In genomic region chr9:122199253-122199652, GRCm38 (mm10) we compare ENCODE assay signal across 9 mouse cellular contexts.
DNase-seq lines count a peak whose midpoint lies in the region; ATAC-seq and TF ChIP-seq lines count a peak whose summit lies in the region.
"Had no signal": no experiment of that assay in that cellular context is flagged by ENCODE, and none has a peak within 500 bp of the region (broad histone marks: within the 10 kb centered on the region; RNA-seq: fewer than 3 reads in every experiment).

No protein-coding gene starts in this region.

- DNase-seq in forebrain, postnatal 0 days = peak; percentile 30
- peak; percentile 38 for DNase-seq in Muller cell, postnatal 12 days (ENCODE audit: inconsistent ontology term)
- DNase-seq in cerebellum, adult 9-11 months = peak; percentile 67
- peak; percentile 77 to 87 for DNase-seq in heart, adult 9 months (ENCODE audit: low spot score in 2 of 2)
- DNase-seq in kidney, postnatal 25 days = peak; percentile 76 to 77
- peak; percentile 87 for DNase-seq in lung, postnatal 36 days
- peak; percentile 85 for DNase-seq in thymus, postnatal 4 days

- peaks cover 2% of the 10 kb centered on the region; the same call in 1 of the 2 replicates for H3K4me1 ChIP-seq in forebrain, postnatal 0 days (ENCODE audit: insufficient read depth)
- H3K4me1 ChIP-seq in forebrain, embryonic 15.5 days = no peaks in the 10 kb centered on the region

- H3K4me3 ChIP-seq in forebrain, postnatal 0 days (ENCODE audit: low read depth, low read length) = no peak overlapping the region
- no peak overlapping the region for H3K4me3 ChIP-seq in forebrain, embryonic 15.5 days

- H3K27ac ChIP-seq in forebrain, postnatal 0 days (ENCODE audit: low read depth, low read length) = no peak overlapping the region
- H3K27ac ChIP-seq in forebrain, embryonic 15.5 days (replicated peaks) = no peak overlapping the region

- ATAC-seq in forebrain, postnatal 0 days = no peak
- ATAC-seq in forebrain, embryonic 15.5 days (replicated peaks) = no peak

- 50% methylated on average over 6 of the region's 6 CpGs for WGBS in forebrain, postnatal 0 days
- 37% methylated on average over 6 of the region's 6 CpGs for WGBS in forebrain, embryonic 15.5 days

- peak; percentile 45 for TF ChIP-seq CTCF in forebrain, postnatal 0 days (IDR thresholded peaks at IDR 0.05; ENCODE audit: low read depth)

- H3K9me3 ChIP-seq in forebrain, postnatal 0 days (ENCODE audit: low read length) = no peaks in the 10 kb centered on the region
- H3K9me3 ChIP-seq in forebrain, embryonic 15.5 days = no peaks in the 10 kb centered on the region
- H3K9me3 ChIP-seq: G1E had no signal

- H3K36me3 ChIP-seq in forebrain, postnatal 0 days (ENCODE audit: insufficient read depth) = peaks cover 9% of the 10 kb centered on the region
- no peaks in the 10 kb centered on the region for H3K36me3 ChIP-seq in forebrain, embryonic 15.5 days
- H3K36me3 ChIP-seq: G1E had no signal

- H3K4me2 ChIP-seq in forebrain, postnatal 0 days (ENCODE audit: low read depth) = no peak overlapping the region
- no peak overlapping the region for H3K4me2 ChIP-seq in forebrain, embryonic 15.5 days (replicated peaks)

- H3K9ac ChIP-seq in forebrain, postnatal 0 days = no peak overlapping the region
- H3K9ac ChIP-seq in forebrain, embryonic 15.5 days (replicated peaks) = no peak overlapping the region

- H3K27me3 ChIP-seq in forebrain, postnatal 0 days (ENCODE audit: insufficient read depth, low read length) = no peaks in the 10 kb centered on the region
- no peaks in the 10 kb centered on the region for H3K27me3 ChIP-seq in forebrain, embryonic 15.5 days

Comparison
In these comparisons a context has a peak if more than half of its experiments do, and no peak if none do; other contexts are left out.
1. DNase-seq: peak in every context shown above with its lines; median percentile 87 in lung, postnatal 36 days; 85 in thymus, postnatal 4 days; 82 in heart, adult 9 months; 76 in kidney, postnatal 25 days; 67 in cerebellum, adult 9-11 months; 38 in Muller cell, postnatal 12 days; 30 in forebrain, postnatal 0 days.